In genomic region chr3:22470542-22470941, GRCm38 (mm10) we compare ENCODE assay signal across 15 mouse cellular contexts.
"Had no signal": no experiment of that assay in that cellular context is flagged by ENCODE, and none has a peak within 500 bp of the region (broad histone marks: within the 10 kb centered on the region; RNA-seq: fewer than 3 reads in every experiment).

No protein-coding gene starts in this region.

- H3K27ac ChIP-seq: kidney, embryonic 15.5 days; limb, embryonic 15.5 days; liver, embryonic 12.5 days; midbrain, embryonic 10.5 days; neural tube, embryonic 12.5 days had no signal

- H3K4me1 ChIP-seq: kidney, embryonic 15.5 days; limb, embryonic 15.5 days; liver, embryonic 12.5 days; midbrain, embryonic 10.5 days; neural tube, embryonic 12.5 days had no signal

- ATAC-seq: intestine, embryonic 16.5 days; liver, embryonic 12.5 days had no signal

- H3K27me3 ChIP-seq: kidney, embryonic 15.5 days; limb, embryonic 15.5 days; liver, embryonic 12.5 days; neural tube, embryonic 12.5 days had no signal

- H3K36me3 ChIP-seq: kidney, embryonic 15.5 days; limb, embryonic 15.5 days; liver, embryonic 12.5 days; midbrain, embryonic 10.5 days; neural tube, embryonic 12.5 days had no signal

- H3K9ac ChIP-seq: kidney, embryonic 15.5 days; limb, embryonic 15.5 days; liver, embryonic 12.5 days; lung, embryonic 14.5 days; neural tube, embryonic 12.5 days had no signal

- H3K4me2 ChIP-seq: kidney, embryonic 15.5 days; limb, embryonic 15.5 days; liver, embryonic 12.5 days; lung, embryonic 14.5 days; neural tube, embryonic 12.5 days had no signal

- H3K9me3 ChIP-seq: kidney, embryonic 15.5 days; limb, embryonic 15.5 days; liver, embryonic 12.5 days; midbrain, embryonic 10.5 days; neural tube, embryonic 12.5 days had no signal

- H3K4me3 ChIP-seq: kidney, embryonic 15.5 days; limb, embryonic 15.5 days; liver, embryonic 12.5 days; midbrain, embryonic 10.5 days; myocyte; neural tube, embryonic 12.5 days had no signal

- DNase-seq: kidney, adult 2 months; kidney, postnatal 14 days; lung, embryonic 14.5 days; lung, postnatal 10 days; lung, postnatal 4 days; midbrain, embryonic 14.5 days; thymus, adult 18-20 months; thymus, postnatal 14 days had no signal
